Mouse (Mus musculus) brain, embryonic 14.5 days (tissue): ENCODE data around the gene Ccnt2. TPM values are rescaled to one million over a fixed set of nuclear protein-coding genes. Genes with fewer than 3 reads are reported as not detected.

ENCODE experiments used
- DNase-seq: peaks from one replicate; pipeline ENCODE4 v3.0.0-alpha.2; 2011; ENCODE audit warnings: low read depth
- CTCF ChIP-seq: fragments of 200-500 bp; IDR thresholded peaks from 2 replicates; pipeline ENCODE4 v1.5.1; 2012; ENCODE audit warnings: inconsistent platforms, mild to moderate bottlenecking, moderate library complexity, borderline replicate concordance; ENCODE audit not compliant: insufficient read depth, insufficient read length; ENCODE audit errors: extremely low read depth
- POLR2A ChIP-seq: fragments of 200-500 bp; IDR thresholded peaks from 2 replicates; pipeline ENCODE4 v1.6.1; 2012; ENCODE audit warnings: mild to moderate bottlenecking, inconsistent platforms, borderline replicate concordance; ENCODE audit not compliant: poor library complexity, insufficient read depth, insufficient read length, severe bottlenecking; ENCODE audit errors: extremely low read depth
- polyA plus RNA-seq: library from polyadenylated mRNA; depleted of rRNA; stranded (reverse); fragments of >200 nt; gene quantifications from 2 replicates; pipeline ENCODE4 v1.2.3, GENCODE M21; 2012; rRNA removed

Gene Ccnt2
- polyA plus RNA-seq, 1 experiment: 68.7 TPM

DNA sequence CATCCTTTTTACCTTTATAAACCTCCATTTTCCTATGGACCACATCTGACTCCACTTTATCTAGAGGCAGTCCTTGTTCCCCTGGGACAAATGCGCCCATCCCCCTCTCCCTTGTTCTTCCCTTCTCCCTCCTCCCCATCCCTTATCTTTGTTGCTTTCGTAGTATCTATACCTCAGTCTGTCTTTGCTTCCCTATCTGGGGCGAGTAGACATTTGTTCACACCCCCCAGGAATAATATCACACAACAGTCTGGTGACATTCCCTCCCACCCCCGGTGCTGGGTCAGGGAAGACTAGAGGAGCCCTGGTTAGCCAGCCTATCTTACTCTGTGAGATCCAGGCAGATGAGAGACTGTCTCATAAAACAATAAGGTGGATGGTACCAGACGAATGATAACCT lies 71.5 kb downstream of the Ccnt2 start:
- no peak for TF ChIP-seq CTCF
- no peak for TF ChIP-seq POLR2A
- no peak for DNase-seq

DNA sequence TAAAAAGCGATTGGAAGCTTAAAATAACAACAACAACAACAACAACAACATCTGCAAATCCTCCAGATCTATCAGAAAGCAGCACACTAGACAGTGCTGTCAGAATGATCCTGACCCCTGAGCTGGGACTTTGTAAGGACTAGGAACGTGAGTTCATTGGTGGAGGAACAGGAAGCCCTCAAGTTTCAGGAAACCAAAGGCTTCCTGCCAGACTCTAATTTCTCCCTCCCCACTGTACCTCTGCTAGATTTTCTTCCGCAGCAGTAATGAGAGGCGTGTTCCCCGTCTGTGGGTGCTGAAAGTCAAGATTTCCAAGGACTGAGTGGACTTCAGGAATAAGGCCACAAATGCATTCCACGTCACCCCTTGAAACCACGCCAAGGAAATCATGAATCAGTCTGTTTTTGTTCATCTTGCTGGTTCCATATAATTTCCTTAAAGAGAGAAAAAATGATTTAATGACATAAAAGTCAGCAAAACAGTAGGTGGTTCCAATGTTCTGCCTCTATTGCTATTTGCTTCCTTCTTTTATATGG lies 76.2 kb downstream of the Ccnt2 start:
- no peak for DNase-seq
- TF ChIP-seq POLR2A (no peak), CTCF (no peak)

DNA sequence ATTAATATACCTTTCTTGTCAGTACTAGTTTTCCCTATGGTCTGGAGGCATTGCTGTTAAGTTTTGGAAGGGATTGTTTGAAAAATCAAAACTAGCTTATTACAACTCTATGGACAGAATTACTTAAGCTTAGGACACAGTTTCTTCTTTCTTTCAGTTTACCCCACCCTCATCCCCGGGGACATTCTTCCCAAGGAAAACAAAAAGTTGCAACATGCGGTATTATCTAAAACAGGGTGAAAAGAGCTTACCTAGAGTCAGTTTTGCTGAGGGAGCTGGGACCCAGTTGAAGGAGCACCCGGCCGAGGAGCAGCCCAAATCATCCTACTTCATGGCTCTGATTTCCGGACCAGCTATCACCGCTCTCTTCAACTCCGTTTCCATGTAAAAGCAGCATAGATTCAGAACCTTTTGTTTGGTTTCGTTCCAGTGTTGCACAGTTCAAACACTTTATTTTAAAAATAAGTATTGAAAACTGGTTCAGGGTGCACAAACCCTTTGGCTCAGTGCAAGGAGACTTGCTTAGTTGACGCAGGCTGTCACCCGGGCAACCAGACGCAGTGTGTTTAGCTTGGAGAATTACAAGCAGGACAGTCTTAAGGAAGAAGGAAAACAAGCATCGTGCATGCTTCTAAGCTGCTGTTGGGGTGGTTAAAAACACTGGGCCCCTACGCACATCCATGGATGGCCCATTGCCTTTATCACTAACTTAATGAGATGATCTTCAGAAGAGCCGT lies 80.7 kb downstream of the Ccnt2 start, which contains the start of gene Map3k19:
Map3k19 (minus strand) TSS at position 546 of the 737 bp plus-strand sequence.
- TF ChIP-seq CTCF (no peak), POLR2A (no peak)
- DNase-seq: peak; percentile 47

Other genes with a start within 250 kb of the Ccnt2 start
- 35.2 and 53.4 TPM in 2 replicates for gene Tmem163, start 94.6 kb upstream of the Ccnt2 start, polyA plus RNA-seq
- gene Acmsd, start 44.8 kb upstream of the Ccnt2 start, polyA plus RNA-seq: not detected in 2 replicates
- 0.33 and 0.75 TPM in 2 replicates for gene Map3k19, start 80.9 kb downstream of the Ccnt2 start, polyA plus RNA-seq
- 15.5 and 20.5 TPM in 2 replicates for gene Rab3gap1, start 94.6 kb downstream of the Ccnt2 start, polyA plus RNA-seq